ENCODE assay signal across 9 mouse cellular contexts in the genomic region with DNA sequence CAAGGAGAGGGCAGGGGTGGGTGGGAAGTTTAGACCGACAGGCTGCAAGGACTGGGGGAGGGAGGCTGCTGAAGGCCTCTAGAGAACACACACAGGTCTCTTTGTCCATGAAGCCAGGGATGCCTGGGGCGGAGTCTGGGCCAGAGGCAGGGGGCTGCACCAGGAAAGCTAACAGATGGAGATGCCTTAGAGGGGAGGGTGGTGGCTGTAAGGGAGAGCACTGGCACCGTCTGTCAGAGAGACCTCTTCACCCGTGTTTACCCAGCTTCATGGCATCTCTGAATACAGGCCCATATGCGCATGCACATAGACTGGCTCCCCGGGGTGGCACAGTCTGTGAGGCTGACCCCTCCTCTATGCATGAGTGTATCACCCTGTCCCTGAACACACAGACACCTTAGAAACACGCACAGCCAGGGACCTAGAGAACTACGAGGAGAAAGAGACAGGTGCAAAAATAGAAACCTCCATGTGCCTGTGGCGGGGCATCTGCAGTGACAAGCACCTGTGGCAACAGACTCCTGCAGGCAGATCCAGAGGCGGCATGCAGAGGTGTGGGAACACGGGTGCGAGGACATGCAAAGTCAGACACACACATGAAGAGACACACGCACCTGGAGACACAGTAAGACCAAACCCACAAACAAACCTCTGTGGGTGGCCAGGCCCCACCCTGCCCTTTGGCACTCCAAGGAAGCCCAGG. TPM values are rescaled to one million over a fixed set of nuclear protein-coding genes. Genes with fewer than 3 reads are reported as not detected.
DNase-seq lines count a peak whose midpoint lies in the region; ATAC-seq lines count a peak whose summit lies in the region.
"Had no signal": no experiment of that assay in that cellular context is flagged by ENCODE, and none has a peak within 500 bp of the region (broad histone marks: within the 10 kb centered on the region; RNA-seq: fewer than 3 reads in every experiment).

No protein-coding gene starts in this region.

- H3K4me1 ChIP-seq in lung, embryonic 16.5 days (replicated peaks; ENCODE audit: control insufficient read depth, insufficient read depth, low read length): peaks cover 54% of the 10 kb centered on the region
- peaks cover 49% of the 10 kb centered on the region for H3K4me1 ChIP-seq in forebrain, embryonic 16.5 days (replicated peaks; ENCODE audit: control insufficient read depth, insufficient read depth, low read length)
- peaks cover 58% of the 10 kb centered on the region for H3K4me1 ChIP-seq in midbrain, embryonic 12.5 days

- H3K9me3 ChIP-seq in lung, embryonic 16.5 days (ENCODE audit: control insufficient read depth, low read length): no peaks in the 10 kb centered on the region
- no peaks in the 10 kb centered on the region for H3K9me3 ChIP-seq in forebrain, embryonic 16.5 days (ENCODE audit: control insufficient read depth, low read length)
- no peaks in the 10 kb centered on the region for H3K9me3 ChIP-seq in midbrain, embryonic 12.5 days

- no peak overlapping the region; the same call in 1 of the 2 replicates for H3K9ac ChIP-seq in lung, embryonic 16.5 days (ENCODE audit: low read length)
- H3K9ac ChIP-seq in forebrain, embryonic 16.5 days (replicated peaks; ENCODE audit: low read depth, low read length): no peak overlapping the region; the same call in 1 of the 2 replicates
- H3K9ac ChIP-seq in midbrain, embryonic 12.5 days (replicated peaks): peak overlapping the region; percentile 37; the same call in 1 of the 2 replicates

- H3K36me3 ChIP-seq in lung, embryonic 16.5 days (ENCODE audit: control insufficient read depth, insufficient read depth, low read length): peaks cover 7% of the 10 kb centered on the region
- no peaks in the 10 kb centered on the region for H3K36me3 ChIP-seq in forebrain, embryonic 16.5 days (ENCODE audit: control insufficient read depth, insufficient read depth)
- peaks cover 41% of the 10 kb centered on the region for H3K36me3 ChIP-seq in midbrain, embryonic 12.5 days

- H3K4me3 ChIP-seq in lung, embryonic 16.5 days (ENCODE audit: low read length): no peak overlapping the region
- H3K4me3 ChIP-seq in forebrain, embryonic 16.5 days (replicated peaks; ENCODE audit: low read length): no peak overlapping the region
- no peak overlapping the region for H3K4me3 ChIP-seq in midbrain, embryonic 12.5 days

- H3K4me2 ChIP-seq in lung, embryonic 16.5 days (ENCODE audit: low read depth, low read length): peak overlapping the region; percentile 82; the same call in 1 of the 2 replicates
- H3K4me2 ChIP-seq in forebrain, embryonic 16.5 days (ENCODE audit: low read length): peak overlapping the region; percentile 77; the same call in 1 of the 2 replicates
- peak overlapping the region; percentile 87 for H3K4me2 ChIP-seq in midbrain, embryonic 12.5 days (replicated peaks)

- 43% methylated on average over 13 of the region's 13 CpGs for WGBS in lung, embryonic 16.5 days
- 33% methylated on average over 13 of the region's 13 CpGs for WGBS in forebrain, embryonic 16.5 days
- 46% methylated on average over 13 of the region's 13 CpGs for WGBS in midbrain, embryonic 12.5 days

- no peaks in the 10 kb centered on the region for H3K27me3 ChIP-seq in lung, embryonic 16.5 days (ENCODE audit: control insufficient read depth, insufficient read depth, low read depth, low read length)
- no peaks in the 10 kb centered on the region for H3K27me3 ChIP-seq in forebrain, embryonic 16.5 days (replicated peaks; ENCODE audit: control insufficient read depth, insufficient read depth, low read length)
- no peaks in the 10 kb centered on the region for H3K27me3 ChIP-seq in midbrain, embryonic 12.5 days

- no peak for DNase-seq in lung, postnatal 14 days
- DNase-seq in thymus, postnatal 4 days: peak; percentile 54
- DNase-seq in adrenal gland, adult 18-20 months (ENCODE audit: low spot score in 2 of 2): no peak
- DNase-seq in lung, postnatal 10 days: no peak
- DNase-seq in cerebellum, adult 8-10 months: no peak
- DNase-seq: cerebellum, adult 2 months had no signal

- ATAC-seq in lung, embryonic 16.5 days (ENCODE audit: low read depth): peak; percentile 13; the same call in 1 of the 2 replicates
- ATAC-seq in forebrain, embryonic 16.5 days: peak; percentile 36
- ATAC-seq in midbrain, embryonic 12.5 days (ENCODE audit: low FRiP score, low read depth): peak; percentile 57

- peak overlapping the region; percentile 85 for H3K27ac ChIP-seq in lung, embryonic 16.5 days (ENCODE audit: low read length)
- H3K27ac ChIP-seq in forebrain, embryonic 16.5 days (ENCODE audit: low read length): peak overlapping the region; percentile 73; the same call in 1 of the 2 replicates
- peak overlapping the region; percentile 81 for H3K27ac ChIP-seq in midbrain, embryonic 12.5 days (replicated peaks)

RNA-seq across cellular contexts. Expression of a gene that starts 29.3 kb away (rescaled TPM):
- 79.7 and 84.3 TPM in 2 replicates for polyA plus RNA-seq in lung, embryonic 16.5 days (2015; fragmentation: Nextera tagmentation; extraction: Ambion mirVana)
- 77.0 and 81.6 TPM in 2 replicates for polyA plus RNA-seq in forebrain, embryonic 16.5 days (2015; fragmentation: Nextera tagmentation; extraction: Ambion mirVana)
- polyA plus RNA-seq in midbrain, embryonic 12.5 days (2016; fragmentation: Nextera tagmentation; extraction: Ambion mirVana): 113 and 123 TPM in 2 replicates
- total RNA-seq in adrenal gland, adult 18-20 months (2021): 10 to 100 TPM; 42.5 to 43.1 TPM
